Mouse (Mus musculus): ENCODE data around the gene Bmp7.

The Bmp7 gene

DNA sequence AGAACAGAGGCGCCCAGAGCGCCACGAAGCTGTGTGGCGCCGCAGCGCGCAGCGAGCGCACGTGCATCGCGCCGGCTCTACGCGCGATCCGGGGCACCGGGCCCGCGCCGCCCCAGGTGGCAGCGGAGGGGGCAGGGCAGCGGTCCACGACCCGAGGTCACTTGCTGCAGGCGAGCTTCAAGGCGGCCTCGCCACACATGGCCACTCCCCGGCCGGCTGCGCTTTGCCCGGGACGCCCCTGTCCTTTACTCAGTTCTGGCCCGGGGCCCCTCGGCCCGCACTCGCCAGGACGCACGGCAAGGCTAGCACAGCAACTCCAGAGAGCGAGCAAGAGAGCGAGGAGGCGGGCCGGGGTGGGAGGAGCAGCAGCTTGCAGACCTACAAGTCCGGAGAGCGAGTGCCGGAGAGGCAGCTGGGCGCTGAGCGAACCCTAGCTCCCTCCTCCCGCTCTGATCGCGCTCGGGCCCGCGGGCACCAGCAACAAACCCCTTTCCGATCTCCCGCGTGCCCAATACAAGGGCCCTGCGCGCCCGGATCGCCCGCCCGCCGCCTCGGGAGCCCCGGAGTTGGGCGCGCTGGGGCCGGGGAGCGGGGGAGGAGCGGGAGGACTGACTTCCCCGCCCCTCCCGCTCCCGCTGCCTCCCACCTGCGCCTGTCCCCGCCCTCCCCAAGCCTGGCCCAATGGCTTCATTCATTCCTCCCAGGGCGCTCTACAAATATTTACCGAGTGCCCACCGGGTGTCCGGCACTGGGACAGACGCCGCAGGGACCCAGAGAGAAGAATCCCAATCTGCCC lies at the start of gene Bmp7:
Gene Bmp7, minus strand, starts transcription at position 319 of the 796 bp plus-strand sequence.
- no peak for DNase-seq (ENCODE audit: low read depth, low spot score)

DNA sequence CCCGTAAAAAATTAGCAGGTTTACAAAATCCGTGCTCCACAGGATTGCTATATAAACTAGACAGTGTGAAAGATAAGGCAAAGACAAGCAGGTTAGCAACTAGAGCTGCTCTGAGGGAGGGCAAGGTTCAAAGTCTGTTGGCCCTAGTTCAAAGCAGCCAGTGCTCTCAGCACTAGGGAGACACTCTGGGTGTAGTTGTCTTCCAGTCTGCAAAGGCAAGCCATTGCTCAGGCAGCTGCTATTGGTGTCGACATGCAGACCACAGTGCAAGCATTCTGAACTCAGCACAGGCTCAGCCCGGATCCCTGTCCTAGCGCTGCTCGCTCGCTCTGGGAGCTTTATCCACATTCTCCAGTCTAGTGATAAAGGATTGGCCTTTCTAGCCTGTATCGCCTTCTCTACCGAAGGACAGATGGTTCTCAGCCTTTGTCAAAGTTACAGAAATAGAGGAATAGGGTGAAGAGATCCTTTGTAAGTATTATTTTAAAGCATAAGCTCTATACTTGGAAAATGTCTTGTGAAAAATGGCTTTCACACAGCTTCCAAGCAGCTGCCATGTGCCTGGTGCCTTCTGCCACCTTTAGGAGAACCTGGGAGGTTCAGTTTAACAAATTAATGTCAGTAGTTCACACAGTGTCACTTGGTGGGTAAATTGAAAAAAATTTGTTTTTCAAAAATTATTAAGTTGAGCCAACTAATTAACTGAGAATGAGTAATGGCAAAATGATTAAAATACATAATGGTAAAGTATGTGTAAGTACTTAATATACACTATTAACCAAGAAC lies 42.8 kb upstream of the Bmp7 start:
- no peak for DNase-seq (ENCODE audit: low read depth, low spot score)

DNA sequence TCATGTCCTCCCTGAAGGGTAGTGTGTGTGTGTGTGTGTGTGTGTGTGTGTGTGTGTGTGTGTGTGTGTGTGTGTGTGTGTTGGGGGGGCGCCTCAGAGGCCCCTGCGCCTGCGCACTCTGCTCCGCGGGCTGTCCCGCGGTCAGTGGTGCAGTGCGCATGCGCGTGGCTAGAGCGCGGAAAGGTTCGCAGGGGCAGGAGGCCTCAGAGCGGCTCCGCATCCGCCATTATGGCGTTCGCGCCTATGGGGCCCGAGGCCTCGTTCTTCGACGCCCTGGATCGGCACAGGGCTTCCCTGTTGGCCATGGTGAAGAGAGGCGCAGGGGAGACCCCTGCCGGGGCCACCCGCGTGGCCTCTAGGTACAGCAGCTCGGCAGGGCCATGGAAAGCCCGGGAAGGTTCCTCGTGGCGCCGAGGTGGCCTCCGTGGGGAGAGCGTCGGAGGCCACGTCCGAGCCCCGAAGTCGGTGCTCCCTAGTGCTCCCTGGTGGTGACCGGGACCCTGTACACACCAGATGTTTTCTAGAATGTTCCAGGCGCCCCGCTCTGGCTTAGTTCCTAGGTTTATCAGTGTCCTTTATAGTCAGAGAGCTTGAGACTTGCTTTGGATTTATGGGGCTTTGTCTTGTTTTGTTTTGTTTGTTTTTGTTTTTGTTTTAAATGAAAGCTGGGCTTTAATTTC lies 39.7 kb upstream of the Bmp7 start:
- no peak for DNase-seq (ENCODE audit: low read depth, low spot score)

DNA sequence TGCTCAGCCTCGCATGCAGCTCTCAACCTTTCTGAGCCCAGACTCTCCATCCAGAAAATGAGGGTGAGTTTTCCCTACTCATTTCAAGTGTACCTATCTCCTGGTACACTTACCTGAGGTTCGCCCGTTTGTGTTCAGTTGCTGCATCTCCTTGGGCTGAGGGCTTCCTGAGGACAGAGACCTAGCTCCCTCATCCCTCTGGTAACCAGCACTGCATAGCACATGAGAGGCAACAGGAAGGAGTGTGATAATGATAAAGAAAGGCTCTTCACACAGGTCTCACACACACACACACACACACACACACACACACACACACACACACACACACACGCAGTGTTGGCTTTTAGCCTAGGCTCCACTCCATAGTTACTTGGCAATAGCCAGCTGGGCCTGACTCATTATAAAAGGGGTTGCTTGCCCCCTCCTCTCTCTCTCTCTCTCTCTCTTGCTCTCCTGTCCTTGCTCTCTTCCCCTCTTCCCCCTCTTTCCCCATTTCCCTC lies 38.1 kb upstream of the Bmp7 start:
- no peak for DNase-seq (ENCODE audit: low read depth, low spot score)

DNA sequence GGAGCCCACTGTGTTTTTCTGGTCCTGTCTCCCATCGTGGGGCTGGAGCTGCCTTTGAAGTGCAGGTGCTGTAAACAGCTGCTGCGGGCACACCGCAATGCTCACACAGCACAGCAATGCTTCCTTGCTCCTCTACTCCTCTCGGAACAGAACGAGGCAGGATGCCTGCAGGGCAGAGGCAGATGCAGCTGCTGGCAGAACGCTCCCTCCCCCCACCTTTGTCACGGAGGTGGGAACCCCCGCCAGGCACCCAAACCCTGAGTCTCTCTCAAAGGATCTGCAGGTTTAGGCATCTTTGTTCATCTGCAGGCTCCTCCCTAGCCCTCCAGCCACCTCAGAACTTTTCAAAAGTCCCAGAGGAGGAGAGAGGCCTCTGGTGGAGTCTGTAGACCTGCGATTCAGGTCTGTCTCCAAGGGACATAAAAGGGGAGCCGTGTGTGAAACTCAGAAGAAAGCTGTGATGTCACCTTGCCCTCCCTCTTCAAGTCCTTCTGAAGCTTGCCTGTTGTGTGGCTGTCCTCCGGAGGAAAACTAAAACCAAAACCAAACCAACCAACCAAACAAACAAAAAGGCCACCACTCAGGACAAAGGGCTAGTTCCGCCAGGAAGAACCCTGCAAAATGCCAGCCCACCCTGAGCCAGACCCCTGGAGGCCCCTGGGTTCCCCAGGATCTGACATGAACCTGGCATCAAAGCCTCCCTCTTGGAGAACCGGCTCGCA lies 37.4 kb upstream of the Bmp7 start, which contains the start of gene Spo11:
Gene Spo11, plus strand, starts transcription at position 292 of the 722 bp plus-strand sequence.
- no peak for DNase-seq (ENCODE audit: low read depth, low spot score)

DNA sequence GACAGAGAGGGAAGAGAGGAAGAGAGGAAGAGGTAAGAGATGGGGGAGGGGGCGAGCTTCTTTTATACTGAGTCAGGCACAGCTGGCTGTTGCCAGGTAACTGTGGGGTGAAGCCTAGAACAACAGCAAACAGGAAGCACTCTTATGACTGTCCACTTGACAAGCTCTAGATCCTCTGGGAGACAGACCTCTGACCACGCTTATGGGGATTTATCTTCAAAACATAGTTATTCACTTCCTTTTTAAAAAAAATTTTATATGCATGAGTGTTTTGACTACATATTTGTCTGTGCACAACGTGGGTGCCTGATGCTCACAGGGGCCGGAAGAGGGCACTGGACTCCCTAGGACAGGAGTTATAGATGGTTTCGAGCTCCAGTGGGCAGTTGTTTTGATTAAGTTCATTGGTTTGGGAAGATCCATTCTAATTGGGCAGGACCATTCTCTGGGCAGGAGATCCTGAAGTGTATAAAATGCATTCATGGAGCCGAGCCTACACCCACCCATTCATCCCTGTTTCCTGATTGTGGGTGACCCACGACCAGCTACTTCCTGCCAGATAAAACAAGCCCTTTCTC lies 36.6 kb upstream of the Bmp7 start:
- no peak for DNase-seq (ENCODE audit: low read depth, low spot score)

DNA sequence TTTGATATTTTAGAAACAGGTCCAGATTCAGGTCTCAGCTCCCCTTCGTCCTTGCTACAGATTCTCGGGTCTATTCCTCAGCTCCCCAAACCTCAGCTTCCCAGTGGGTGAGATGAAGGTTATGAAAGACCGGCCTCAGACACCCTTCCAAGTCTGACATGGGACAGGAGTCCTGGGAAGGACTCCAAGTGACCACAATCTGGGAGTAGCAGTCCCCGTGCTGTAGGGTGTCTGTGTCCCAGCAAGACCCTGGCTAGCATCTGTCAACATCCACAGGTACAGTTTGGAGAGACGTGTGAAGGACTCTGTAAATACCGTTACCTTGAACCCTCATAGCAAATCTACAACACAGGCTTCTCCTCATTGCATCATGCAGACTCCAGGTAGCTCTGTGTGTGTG lies 35.0 kb upstream of the Bmp7 start:
- no peak for DNase-seq (ENCODE audit: low read depth, low spot score)

DNA sequence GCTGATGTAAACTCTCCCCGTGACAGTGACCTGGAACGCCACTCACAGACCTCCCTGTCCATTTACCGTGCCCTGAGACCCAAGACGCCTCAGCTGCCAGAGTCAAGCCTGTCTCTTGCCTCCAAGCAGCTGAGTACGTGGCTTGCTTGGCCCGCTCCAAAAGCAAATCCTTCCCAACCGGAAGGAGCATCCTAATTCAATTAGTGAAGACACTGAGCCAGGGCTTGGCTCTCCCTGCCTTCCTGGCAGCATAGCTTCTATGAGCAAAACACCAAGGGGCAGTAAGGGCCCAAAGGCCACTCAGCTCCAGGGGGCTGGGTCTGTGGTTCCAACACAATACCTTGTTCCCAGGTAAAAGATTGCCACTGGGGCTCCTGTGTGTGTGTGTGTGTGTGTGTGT lies 34.6 kb upstream of the Bmp7 start:
- DNase-seq (ENCODE audit: low read depth, low spot score) = no peak

DNA sequence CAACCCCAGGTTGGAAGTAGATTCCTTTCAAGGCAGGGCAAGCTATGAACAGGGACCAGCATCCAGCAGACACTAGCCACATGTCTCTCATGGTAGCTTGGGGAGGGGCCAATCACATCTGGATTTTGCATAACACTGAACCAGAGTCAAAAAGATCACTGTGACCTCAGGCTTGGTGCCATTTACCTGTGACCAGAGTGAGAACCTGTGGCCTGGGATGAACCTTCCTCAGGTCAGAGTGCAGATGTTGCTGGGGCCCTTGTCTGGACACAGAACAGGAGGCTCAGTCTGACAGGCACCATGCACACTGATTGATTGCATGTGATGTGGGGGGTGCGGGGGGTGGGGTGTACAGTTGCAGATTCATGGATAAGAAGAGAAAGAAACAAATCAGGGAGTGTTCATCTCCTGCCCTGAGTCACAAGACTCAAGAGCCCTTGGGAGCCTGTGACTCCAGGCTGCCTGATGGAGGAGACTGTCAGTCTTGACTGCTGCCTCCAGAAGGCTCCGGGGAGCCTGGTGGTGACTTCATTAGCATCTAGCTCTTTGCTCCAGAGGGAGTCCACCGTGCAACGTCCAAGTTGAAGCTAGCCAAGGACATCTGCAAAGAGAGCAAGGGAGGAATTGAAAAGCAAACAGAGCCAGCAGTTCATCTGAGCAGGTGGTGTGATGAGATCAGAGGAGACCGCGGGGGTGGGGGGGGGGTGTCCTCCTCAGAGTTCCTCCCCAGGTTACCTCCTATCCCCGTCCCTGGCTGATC lies 33.9 kb upstream of the Bmp7 start:
- DNase-seq (ENCODE audit: low read depth, low spot score) = no peak

DNA sequence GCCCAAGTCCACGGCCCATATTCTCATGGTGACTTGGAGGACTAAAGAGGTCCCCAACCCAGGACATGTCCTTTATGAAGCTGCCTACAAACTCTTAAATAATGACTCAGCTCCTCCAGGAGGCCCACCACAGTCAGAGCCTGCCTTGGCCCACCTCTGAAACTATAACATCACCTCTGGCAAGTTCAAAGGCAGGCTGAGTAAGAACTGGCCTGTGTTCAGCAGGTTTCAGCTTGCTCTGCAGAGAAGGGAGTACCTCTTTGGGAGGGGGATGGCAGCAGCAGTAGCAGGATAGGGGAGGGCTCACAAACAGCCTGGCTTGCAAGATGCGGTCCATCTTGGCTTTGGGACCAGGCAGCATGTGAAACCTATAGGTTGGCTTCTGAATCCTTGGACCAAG lies 31.7 kb upstream of the Bmp7 start:
- DNase-seq (ENCODE audit: low read depth, low spot score) = no peak

DNA sequence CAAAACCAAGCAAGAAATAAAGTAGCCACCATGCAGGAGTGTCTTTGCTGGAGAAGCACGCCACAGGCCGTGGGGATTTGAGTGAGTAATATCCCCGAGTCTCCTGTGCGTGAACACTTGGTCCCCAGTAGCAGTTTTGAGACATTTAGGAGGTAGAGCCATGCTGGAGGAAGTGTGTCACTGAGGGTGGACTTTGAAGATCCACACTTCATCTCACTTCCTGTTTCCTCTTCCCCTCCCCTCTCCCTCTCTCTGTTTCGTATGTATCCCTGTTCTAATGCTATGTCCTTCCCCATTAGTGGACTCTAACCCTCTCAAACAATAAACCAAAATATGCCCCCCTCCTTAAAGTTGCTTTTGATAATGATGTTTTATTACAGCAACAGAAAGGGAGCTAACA lies 26.4 kb upstream of the Bmp7 start:
- DNase-seq (ENCODE audit: low read depth, low spot score) = no peak

DNA sequence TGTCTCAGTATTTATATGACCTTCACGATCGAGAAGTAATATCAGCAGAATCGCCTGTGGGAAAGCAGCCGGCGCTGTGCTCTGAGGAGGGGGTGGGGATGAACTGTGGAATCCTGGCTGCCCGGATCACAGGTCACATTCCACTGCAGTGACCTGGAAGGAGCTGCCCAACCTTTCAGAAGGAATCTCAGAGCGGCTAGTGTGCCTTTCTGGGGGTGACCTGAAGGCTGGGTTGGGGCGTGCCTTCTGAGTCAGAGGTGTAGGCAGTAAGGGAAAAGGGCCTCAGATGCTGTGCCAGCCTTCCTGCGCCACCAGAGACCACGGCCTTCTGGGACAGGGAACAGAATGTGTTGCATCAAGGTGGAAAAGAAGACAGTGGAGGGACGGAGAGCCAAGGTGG lies 25.1 kb upstream of the Bmp7 start:
- no peak for DNase-seq (ENCODE audit: low read depth, low spot score)

DNA sequence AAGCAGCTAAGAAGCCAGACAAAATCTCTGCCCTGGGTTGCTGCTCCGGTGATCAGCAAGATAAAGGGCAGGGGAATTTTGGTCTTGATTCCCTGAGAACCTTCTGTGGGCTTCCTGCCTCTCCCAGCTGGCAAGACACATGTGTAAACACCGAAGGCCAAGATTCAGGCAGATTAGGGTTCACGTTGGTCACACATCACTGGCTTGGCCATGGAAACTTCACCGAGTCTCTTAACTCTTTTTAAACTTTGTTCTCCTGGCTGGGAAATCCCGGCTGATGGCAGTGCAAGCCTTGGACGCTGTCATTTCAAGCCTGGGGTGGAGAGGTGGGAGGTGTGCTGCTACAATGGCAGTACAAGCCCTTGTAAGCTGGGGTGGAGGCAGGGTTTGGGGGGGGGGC lies 21.1 kb upstream of the Bmp7 start:
- no peak for DNase-seq (ENCODE audit: low read depth, low spot score)

DNA sequence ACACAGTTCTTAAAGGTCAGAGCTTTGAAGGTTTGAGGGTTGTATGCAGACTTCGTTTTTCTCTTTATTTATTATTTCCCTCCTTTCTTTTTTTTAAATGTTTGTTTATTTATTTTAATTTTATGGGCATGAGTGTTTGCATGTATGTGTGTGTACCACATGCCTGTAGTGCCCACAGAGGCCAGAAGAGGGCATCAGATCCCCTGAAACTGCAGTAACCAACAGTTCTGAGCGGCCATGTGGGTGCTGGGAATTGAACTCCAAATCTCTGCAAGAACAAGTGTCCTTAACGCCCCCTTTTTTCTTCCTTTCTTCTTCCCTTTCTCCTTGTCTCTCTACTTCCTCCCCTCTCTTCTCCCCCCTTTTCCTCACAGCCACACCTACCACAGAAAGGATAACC lies 20.2 kb upstream of the Bmp7 start:
- no peak for DNase-seq (ENCODE audit: low read depth, low spot score)

DNA sequence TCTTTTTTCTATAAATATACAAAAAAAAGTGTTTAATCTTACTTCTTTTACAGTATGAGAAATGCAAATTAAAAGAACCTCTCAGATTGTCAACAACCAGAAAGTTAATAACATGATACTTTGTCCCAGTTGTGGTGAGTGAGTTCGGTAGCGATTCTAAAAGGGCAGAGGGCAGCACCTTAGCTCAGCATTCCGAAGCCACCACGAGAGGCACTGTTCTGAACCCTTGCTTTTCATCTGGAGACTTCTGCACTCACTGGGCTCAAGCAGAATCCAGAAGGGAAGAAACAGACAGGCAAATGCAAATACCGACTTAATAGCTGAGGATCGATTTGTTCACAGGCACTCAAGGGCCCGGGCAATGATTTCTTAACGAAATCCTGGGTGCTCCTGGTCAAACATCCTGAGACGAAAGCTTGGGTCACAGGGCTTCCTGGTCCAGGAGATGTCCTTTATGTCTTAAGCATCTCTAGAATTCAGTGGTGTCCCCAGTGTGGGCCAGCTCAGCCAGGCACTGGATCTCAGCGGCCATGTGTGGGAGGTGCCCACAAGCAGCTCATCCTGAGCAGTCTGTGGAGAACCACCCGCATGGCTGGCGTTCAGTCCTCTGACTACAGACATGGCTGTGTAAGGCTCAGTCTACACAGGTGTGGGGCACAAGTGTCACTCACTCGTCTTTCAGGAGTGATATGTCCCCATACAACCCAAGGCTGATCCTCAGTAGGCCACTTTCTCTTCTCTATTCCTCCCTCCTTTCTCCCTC lies 19.1 kb upstream of the Bmp7 start:
- no peak for DNase-seq (ENCODE audit: low read depth, low spot score)

DNA sequence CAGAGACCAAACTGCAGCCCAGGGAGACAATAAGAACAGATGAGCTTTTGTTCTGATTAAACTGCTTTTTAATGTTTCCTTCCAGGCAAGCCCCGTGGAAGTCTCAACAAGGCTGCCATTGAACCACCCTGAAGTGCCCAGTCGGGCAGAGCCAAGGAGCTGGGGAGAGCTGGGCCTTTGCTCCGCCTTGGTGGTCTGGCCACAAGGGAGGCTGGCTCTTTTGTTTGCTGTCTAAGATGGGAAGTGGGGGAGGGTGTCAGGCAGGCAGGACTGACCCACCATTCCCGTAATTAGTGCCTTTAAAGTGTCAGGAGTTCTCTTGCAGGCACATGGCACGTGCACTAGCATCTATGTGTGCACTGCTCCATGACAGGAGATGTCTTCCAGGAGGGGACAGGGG lies 18.5 kb upstream of the Bmp7 start:
- no peak for DNase-seq (ENCODE audit: low read depth, low spot score)

DNA sequence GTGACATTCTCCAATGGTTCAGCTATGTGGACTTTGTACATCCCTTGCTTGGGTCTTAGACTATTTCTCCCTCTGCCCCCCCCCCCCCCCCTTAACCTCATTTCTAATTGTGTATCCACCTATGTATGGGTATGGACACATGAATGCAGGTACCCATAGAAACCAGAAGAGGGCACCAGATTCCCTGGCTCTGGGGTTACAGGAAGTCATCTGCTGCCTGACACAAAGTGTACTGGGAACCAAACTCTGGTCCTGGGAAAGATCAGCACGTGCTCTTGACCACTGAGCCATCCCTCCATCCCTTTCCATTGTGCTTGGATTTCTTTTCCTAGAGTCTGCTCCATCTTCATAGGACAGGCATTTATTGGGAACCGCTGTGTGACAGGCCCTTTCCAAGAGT lies 11.9 kb upstream of the Bmp7 start:
- no peak for DNase-seq (ENCODE audit: low read depth, low spot score)

DNA sequence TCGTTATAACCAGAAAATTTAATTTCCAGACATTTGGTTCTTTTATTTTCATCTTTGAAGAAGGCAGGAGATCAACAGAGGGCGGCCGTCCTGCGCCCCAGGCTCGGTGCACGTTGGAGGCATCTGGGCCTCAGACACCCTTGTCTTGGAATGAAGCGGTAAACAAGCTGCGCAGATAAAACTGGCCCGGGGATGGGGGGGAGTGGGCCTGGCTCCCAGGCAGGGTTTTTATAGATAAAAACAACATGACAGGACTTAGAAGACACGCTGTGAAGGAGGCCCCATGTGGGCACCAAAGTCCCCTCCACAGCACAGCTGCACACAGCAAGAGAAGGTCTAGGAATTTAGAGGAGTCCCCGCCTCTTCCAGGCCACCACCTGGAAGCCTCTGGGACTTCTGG lies 10.6 kb upstream of the Bmp7 start:
- DNase-seq (ENCODE audit: low read depth, low spot score) = no peak

DNA sequence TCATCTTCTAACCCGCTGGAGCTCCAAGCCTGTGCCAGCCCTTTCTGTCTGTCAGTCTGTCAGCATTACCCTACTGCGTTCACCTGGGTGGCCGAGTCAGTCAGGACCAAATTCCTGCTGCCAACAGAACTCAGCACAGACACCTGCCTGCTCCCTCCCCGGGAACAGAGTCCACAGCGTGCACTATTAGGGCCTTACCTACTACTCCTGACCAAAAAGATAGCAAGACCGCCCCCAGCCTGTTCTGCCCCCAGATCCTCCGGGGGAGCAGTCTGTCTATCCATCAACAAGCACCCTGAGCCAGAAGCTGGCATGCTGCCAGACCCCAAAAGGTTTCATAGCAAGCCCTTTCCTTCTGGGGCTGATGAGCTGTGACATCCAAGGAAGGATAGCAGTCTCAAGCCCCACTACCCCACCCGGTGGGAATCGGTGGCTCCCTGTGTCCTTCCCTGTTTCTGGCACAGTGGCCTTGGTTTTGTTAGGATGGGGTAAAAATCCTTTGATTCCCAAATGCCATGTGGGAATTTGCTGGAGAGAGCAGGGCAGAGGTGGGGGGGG lies 10.1 kb upstream of the Bmp7 start:
- DNase-seq (ENCODE audit: low read depth, low spot score) = no peak
